Mouse (Mus musculus) frontal cortex, postnatal 25 days (tissue): Measurements from ENCODE around the gene Aldh1l2.

Experiments
- DNase-seq, 2 experiments: peaks; one replicate each; pipeline ENCODE4 v3.0.0; 2022; ENCODE audit warnings: low spot score in 2 of 2

Gene Aldh1l2

GRCm38 (mm10) chr10:83457531-83457930 is 76.4 kb downstream of the Aldh1l2 start:
- no peak for DNase-seq

- DNase-seq: no peak
Observed at GRCm38 (mm10) chr10:83448582-83448981, 85.4 kb downstream of the Aldh1l2 start.
